Mouse (Mus musculus): ENCODE data around the gene Figla.

- TF ChIP-seq CTCF (IDR thresholded peaks at IDR 0.05; ENCODE audit: low read depth) (no peak), EP300 (IDR thresholded peaks at IDR 0.05; ENCODE audit: low read depth) (no peak)
Observed at GRCm38 (mm10) chr6:85984351-85984750, 31.6 kb upstream of the Figla start.

Measured in heart, postnatal 0 days (tissue).